Mouse (Mus musculus): ENCODE data around the gene Pcp2. TPM values are rescaled to one million over a fixed set of nuclear protein-coding genes. Genes with fewer than 3 reads are reported as not detected.

Pcp2 gene
- total and polyA plus RNA-seq, 3 experiments = 0.35 to 0.54 TPM; not detected in 1

GRCm38 (mm10) chr8:3671980-3672491 lies 46.7 kb upstream of the Pcp2 start, which contains the start of gene Fcor:
TSS of gene Fcor (minus strand) at chr8:3672362.
- H3K27me3 ChIP-seq (ENCODE audit: control insufficient read depth in 1 of 2, insufficient read depth in 2 of 2, low read length in 2 of 2) = 0 out of 4 replicates have a peak, but pooled peaks cover 0 to 1% of the 10 kb centered on the region in 2 experiments
- peaks cover 0 to 6% of the 10 kb centered on the region in 2 experiments; a peak in 2 of 4 replicates for H3K4me1 ChIP-seq (ENCODE audit: control insufficient read depth in 1 of 2, insufficient read depth in 2 of 2, low read length in 2 of 2)
- H3K36me3 ChIP-seq (ENCODE audit: control insufficient read depth in 1 of 2, insufficient read depth in 2 of 2, low read length in 2 of 2) = peaks cover 0 to 4% of the 10 kb centered on the region in 2 experiments; a peak in 2 of 4 replicates
- peaks cover 7% of the 10 kb centered on the region for H3K79me2 ChIP-seq (ENCODE audit: control insufficient read depth, insufficient read depth, low read length, poor library complexity)
- H3K9me3 ChIP-seq (replicated peaks; ENCODE audit: insufficient read depth, low read length) = no peaks in the 10 kb centered on the region
- peak within 1 kb of the TSS; percentile 57 to 60 for H3K4me3 ChIP-seq (ENCODE audit: control insufficient read depth in 1 of 2, insufficient read depth in 1 of 2, low read depth in 2 of 2, low read length in 2 of 2)
- H3K9ac ChIP-seq (ENCODE audit: control insufficient read depth, low read depth, low read length, poor library complexity, severe bottlenecking) = peak within 1 kb of the TSS; percentile 46
- peak; percentile 81 for DNase-seq (ENCODE audit: low read depth, low spot score)
- TF ChIP-seq MAX (IDR thresholded peaks at IDR 0.05; ENCODE audit: low read length) (no peak), CTCF (IDR thresholded peaks at IDR 0.05 in 2 of 3, conservative IDR thresholded peaks at IDR 0.05 in 1 of 3; ENCODE audit: control insufficient read depth in 1 of 3, insufficient read depth in 1 of 3, low read depth in 2 of 3, low read length in 3 of 3, poor library complexity in 1 of 3, severe bottlenecking in 1 of 3) (peak; percentile 88 to 94 (median 92)), TCF12 (IDR thresholded peaks at IDR 0.05; ENCODE audit: low read depth, low read length) (no peak), MAFK (IDR thresholded peaks at IDR 0.05; ENCODE audit: borderline replicate concordance, low read depth, low read length) (no peak), RAD21 (IDR thresholded peaks at IDR 0.05; ENCODE audit: low read depth, low read length) (peak; percentile 92), SMC3 (IDR thresholded peaks at IDR 0.05; ENCODE audit: low read depth, low read length) (peak; percentile 94), POLR2AphosphoS5 (IDR thresholded peaks at IDR 0.05; ENCODE audit: borderline replicate concordance, low read depth, low read length) (no peak), ZC3H11A (IDR thresholded peaks at IDR 0.05; ENCODE audit: low read depth, low read length) (peak; percentile 83), TBP (IDR thresholded peaks at IDR 0.05; ENCODE audit: low read depth, low read length) (0 out of 2 replicates have a peak, but pooled peaks have one; percentile 21), JUND (IDR thresholded peaks at IDR 0.05; ENCODE audit: low read depth, low read length) (no peak)
- no peak within 1 kb of the TSS for H3K27ac ChIP-seq (ENCODE audit: control insufficient read depth, low read depth, low read length)

- no peak for DNase-seq (ENCODE audit: low read depth, low spot score)
Observed at GRCm38 (mm10) chr8:3670388-3670787, 45.0 kb upstream of the Pcp2 start.

More at GRCm38 (mm10) chr8:3670388-3670787, 45.0 kb upstream of the Pcp2 start:
- Histone ChIP-seq H3K27ac (ENCODE audit: control insufficient read depth, low read depth, low read length) (no peak overlapping the region), H3K79me2 (ENCODE audit: control insufficient read depth, insufficient read depth, low read length, poor library complexity) (no peaks in the 10 kb centered on the region), H3K27me3 (ENCODE audit: control insufficient read depth in 1 of 2, insufficient read depth in 2 of 2, low read length in 2 of 2) (peaks cover 0 to 4% of the 10 kb centered on the region in 2 experiments; a peak in 1 of 4 replicates), H3K4me3 (ENCODE audit: control insufficient read depth in 1 of 2, insufficient read depth in 1 of 2, low read depth in 2 of 2, low read length in 2 of 2) (no peak overlapping the region), H3K9ac (ENCODE audit: control insufficient read depth, low read depth, low read length, poor library complexity, severe bottlenecking) (no peak overlapping the region), H3K9me3 (replicated peaks; ENCODE audit: insufficient read depth, low read length) (no peaks in the 10 kb centered on the region), H3K36me3 (ENCODE audit: control insufficient read depth in 1 of 2, insufficient read depth in 2 of 2, low read length in 2 of 2) (peaks cover 0 to 1% of the 10 kb centered on the region in 2 experiments; a peak in 2 of 4 replicates), H3K4me1 (ENCODE audit: control insufficient read depth in 1 of 2, insufficient read depth in 2 of 2, low read length in 2 of 2) (0 out of 4 replicates have a peak, but pooled peaks cover 0 to 8% of the 10 kb centered on the region in 2 experiments)
- no peak for TF ChIP-seq MEF2A (IDR thresholded peaks at IDR 0.05; ENCODE audit: extremely low read depth, insufficient replicate concordance, low read depth, low read length, poor library complexity, severe bottlenecking)
- TF ChIP-seq MYC (IDR thresholded peaks at IDR 0.05; ENCODE audit: low read depth, low read length) = no peak
- no peak for TF ChIP-seq ZNF384 (IDR thresholded peaks at IDR 0.05; ENCODE audit: low read depth, low read length)
- no peak for TF ChIP-seq POLR2AphosphoS5 (IDR thresholded peaks at IDR 0.05; ENCODE audit: borderline replicate concordance, low read depth, low read length)
- TF ChIP-seq RAD21 (IDR thresholded peaks at IDR 0.05; ENCODE audit: low read depth, low read length) = no peak
- no peak for TF ChIP-seq RCOR1 (IDR thresholded peaks at IDR 0.05; ENCODE audit: low read depth, low read length)
- TF ChIP-seq JUND (IDR thresholded peaks at IDR 0.05; ENCODE audit: low read depth, low read length) = no peak
- no peak for TF ChIP-seq E2F4 (IDR thresholded peaks at IDR 0.05; ENCODE audit: borderline replicate concordance, low read depth, low read length)
- no peak for TF ChIP-seq HCFC1 (IDR thresholded peaks at IDR 0.05; ENCODE audit: low read depth, low read length)
- TF ChIP-seq TBP (IDR thresholded peaks at IDR 0.05; ENCODE audit: low read depth, low read length) = no peak
- no peak for TF ChIP-seq ZC3H11A (IDR thresholded peaks at IDR 0.05; ENCODE audit: low read depth, low read length)
- no peak for TF ChIP-seq SMC3 (IDR thresholded peaks at IDR 0.05; ENCODE audit: low read depth, low read length)
